Mouse (Mus musculus): ENCODE measurements around the gene Tbc1d7. TPM values are rescaled to one million over a fixed set of nuclear protein-coding genes. Genes with fewer than 3 reads are reported as not detected.

Tbc1d7 gene
- polyA plus RNA-seq, 1 experiment from 2014 or later, result 50.1 TPM

DNA sequence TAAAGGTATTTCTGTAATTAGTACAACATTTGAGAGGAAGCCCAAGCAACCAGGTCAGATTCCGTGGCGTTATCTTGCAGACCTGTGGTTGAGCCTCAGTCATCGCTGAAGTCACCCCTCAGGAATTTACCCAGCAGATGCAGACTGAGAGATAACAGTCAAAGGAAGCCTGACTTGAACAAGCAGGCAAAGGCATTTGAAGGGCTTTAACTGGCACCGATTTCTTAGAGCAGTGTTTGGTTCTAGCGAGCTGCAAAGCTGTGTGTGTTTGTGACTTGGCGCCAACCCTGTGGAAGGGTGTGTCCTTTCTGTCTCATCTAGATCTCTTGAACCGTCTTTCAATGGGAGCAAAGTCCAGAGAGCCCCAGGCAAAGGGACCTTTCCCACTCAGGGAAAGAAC is 22.0 kb upstream of the Tbc1d7 start:
- Histone ChIP-seq H3K36me3 (no peaks in the 10 kb centered on the region), H3K27me3 (no peaks in the 10 kb centered on the region), H3K4me3 (no peak overlapping the region), H3K27ac (peak overlapping the region; percentile 77), H3K9ac (no peak overlapping the region), H3K4me1 (replicated peaks) (peaks cover 58% of the 10 kb centered on the region), H3K9me3 (replicated peaks) (no peaks in the 10 kb centered on the region), H3K4me2 (0 out of 2 replicates have a peak overlapping the region, but pooled peaks have one; percentile 6)
- no peak for ATAC-seq (replicated peaks; ENCODE audit: insufficient number of reproducible peaks, insufficient read depth, low FRiP score, low read depth)
- WGBS, result 4% methylated on average over 7 of the region's 7 CpGs

DNA sequence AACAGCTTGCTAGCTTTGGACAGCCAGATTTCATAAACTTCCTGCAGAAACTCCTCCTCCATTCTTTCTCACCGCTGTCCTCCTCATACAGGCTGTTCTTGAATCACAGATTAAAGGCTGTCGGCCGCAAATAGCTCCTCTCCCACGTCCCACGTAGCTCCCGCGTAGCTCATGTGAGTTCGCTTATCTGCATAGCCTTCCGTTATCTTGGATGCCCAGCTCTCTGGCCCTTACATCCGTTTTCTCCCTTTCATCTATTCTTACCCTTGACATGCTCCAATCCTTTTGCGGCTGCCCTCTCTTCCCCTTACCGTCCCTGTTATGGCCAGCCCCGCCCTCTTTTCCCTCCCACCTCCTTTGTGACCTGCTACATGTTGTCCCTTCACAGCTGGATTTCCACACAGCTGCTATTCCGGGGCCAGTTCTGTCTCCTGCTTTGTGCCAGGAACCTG is 20.5 kb upstream of the Tbc1d7 start:
- H3K4me2 ChIP-seq, result peak overlapping the region; percentile 54
- H3K4me3 ChIP-seq, result peak overlapping the region; percentile 24
- peak; percentile 68 for ATAC-seq (replicated peaks; ENCODE audit: insufficient number of reproducible peaks, insufficient read depth, low FRiP score, low read depth)
- H3K27ac ChIP-seq, result peak overlapping the region; percentile 77
- no peak overlapping the region for H3K9ac ChIP-seq
- H3K27me3 ChIP-seq, result no peaks in the 10 kb centered on the region
- under 1% methylated on average over 14 of the region's 14 CpGs for WGBS
- no peaks in the 10 kb centered on the region for H3K36me3 ChIP-seq
- H3K9me3 ChIP-seq (replicated peaks), result no peaks in the 10 kb centered on the region
- H3K4me1 ChIP-seq (replicated peaks), result peaks cover 53% of the 10 kb centered on the region

DNA sequence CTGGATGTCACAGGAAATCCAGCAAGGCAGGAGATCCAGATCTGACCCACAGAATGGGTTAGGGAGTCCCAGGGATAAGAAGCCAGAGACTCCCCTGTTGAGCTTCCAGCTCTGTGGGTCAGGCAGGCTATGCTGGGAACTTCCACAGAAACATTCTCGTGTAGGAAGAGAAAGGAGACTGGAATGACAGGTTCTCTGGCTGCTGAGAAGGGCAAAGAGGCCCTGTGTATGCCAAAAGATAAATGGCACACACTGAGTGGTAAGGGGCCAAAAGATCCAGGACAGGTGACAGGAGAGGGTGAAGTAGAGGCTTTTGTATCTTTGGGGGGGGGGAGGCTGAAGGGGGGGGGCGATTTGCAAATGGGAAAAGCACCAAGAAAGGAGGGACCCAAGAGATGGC is 20.0 kb upstream of the Tbc1d7 start:
- Histone ChIP-seq H3K4me3 (peak overlapping the region; percentile 24), H3K4me1 (replicated peaks) (peaks cover 48% of the 10 kb centered on the region), H3K27me3 (no peaks in the 10 kb centered on the region), H3K9me3 (replicated peaks) (no peaks in the 10 kb centered on the region), H3K27ac (peak overlapping the region; percentile 77), H3K4me2 (peak overlapping the region; percentile 54), H3K9ac (peak overlapping the region; percentile 29; the same call in 1 of the 2 replicates), H3K36me3 (no peaks in the 10 kb centered on the region)
- WGBS, result 8% methylated on average over 1 of the region's 2 CpGs
- ATAC-seq (replicated peaks; ENCODE audit: insufficient number of reproducible peaks, insufficient read depth, low FRiP score, low read depth), result no peak

DNA sequence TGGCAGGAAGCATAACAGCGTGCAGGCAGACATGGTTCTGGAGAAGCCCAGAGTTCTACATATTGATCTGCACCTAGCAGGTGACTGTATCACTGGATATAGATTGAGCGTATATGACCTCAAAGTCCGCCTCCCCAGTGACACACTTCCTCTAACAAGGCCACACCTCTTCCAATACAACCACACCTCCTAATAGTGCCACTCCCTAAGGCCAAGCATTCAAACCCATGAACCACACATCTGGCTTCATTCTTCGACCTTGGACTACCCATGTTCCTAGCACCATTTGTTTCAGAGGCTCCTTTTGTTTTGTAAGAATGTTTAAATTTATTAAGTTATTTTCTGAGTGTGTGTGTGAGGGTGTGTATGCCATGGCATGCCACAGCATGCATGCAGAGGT is 16.4 kb upstream of the Tbc1d7 start:
- Histone ChIP-seq H3K27me3 (no peaks in the 10 kb centered on the region), H3K4me3 (no peak overlapping the region), H3K9ac (no peak overlapping the region), H3K27ac (no peak overlapping the region), H3K36me3 (no peaks in the 10 kb centered on the region), H3K4me2 (no peak overlapping the region), H3K4me1 (replicated peaks) (peaks cover 23% of the 10 kb centered on the region), H3K9me3 (replicated peaks) (no peaks in the 10 kb centered on the region)
- WGBS, result 95% methylated on average over 4 of the region's 4 CpGs
- no peak for ATAC-seq (replicated peaks; ENCODE audit: insufficient number of reproducible peaks, insufficient read depth, low FRiP score, low read depth)

DNA sequence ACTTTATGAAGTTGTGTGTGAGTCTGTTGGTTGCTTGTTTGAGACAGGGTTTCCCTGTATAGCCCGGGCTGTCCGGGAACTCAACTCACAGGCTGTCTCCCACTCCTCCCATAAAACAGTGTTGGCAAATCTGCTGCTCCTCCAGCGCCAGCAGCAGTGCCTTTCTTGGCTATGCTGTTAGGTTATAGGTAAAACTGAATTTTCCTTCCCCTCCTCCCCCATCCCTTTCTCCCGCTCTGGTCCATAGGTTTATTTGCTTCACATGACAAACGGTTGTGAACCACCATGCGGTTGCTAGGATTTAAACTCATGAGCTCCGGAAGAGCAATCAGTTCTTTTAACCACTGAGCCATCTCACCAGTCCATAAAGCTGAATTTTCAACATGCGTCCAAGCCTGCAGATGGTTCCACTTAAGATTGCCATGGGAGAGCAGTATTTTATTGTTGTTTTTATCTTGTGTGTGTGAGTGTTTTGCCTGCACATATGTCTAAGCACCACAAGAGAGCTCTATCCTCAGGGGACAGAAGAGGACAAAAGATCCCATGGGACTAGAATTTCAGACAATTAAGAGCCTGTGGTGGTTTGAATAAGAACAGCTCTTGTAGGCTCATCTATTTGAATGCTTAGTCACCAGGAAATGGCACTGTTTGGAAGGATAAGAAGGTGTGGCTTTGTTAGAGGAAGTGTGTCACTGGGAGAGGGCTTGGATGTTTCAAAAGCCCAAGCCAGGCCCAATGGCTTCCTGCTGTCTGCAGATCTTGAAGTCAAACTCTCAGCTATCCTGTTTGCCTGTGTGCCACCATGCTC is 12.2 kb upstream of the Tbc1d7 start:
- peaks cover 11% of the 10 kb centered on the region for H3K4me1 ChIP-seq (replicated peaks)

DNA sequence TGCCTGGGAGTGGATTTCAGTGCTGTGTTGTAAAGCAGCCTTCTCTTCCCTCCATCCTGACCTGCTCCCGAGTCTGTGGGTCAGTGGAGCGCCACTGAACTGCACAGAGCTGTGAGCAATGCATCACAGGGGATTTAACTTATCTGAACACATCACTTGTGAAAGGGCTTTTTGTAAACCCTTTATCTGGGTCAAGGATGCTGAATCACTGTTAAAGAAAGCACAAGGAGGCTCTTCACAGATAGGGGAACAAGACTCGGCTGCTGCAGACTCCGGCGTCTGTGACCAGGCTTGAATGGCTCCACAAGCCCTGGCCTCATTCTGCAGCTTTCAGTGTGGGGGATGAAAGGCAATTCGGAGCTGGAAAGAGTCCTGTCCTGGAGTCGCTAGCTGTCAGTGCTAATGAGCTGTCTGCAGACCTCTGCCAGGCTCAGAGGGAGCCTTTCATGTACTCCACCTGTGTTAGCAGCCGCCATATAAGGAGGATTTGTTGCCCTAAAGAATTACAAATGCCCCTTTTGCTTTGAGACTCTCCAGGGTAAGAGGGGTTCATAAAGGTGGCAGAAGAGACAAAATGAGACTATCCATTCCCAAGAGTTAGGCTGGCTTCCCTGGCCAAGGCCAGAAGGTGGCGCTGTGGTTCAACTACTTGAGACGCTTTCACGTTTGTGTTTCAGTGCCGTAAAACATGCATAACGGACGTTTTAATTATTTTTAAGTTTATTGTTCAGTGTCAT is 11.3 kb upstream of the Tbc1d7 start:
- 0 out of 2 replicates have a peak, but pooled peaks have one; percentile 32 for ATAC-seq (replicated peaks; ENCODE audit: insufficient number of reproducible peaks, insufficient read depth, low FRiP score, low read depth)
- H3K9ac ChIP-seq, result no peak overlapping the region
- peak overlapping the region; percentile 56 for H3K4me2 ChIP-seq
- H3K27ac ChIP-seq, result no peak overlapping the region
- H3K27me3 ChIP-seq, result peaks cover 12% of the 10 kb centered on the region; the same call in 1 of the 2 replicates
- WGBS, result 8% methylated on average over 14 of the region's 14 CpGs
- H3K4me3 ChIP-seq, result peak overlapping the region; percentile 40
- no peaks in the 10 kb centered on the region for H3K36me3 ChIP-seq
- H3K9me3 ChIP-seq (replicated peaks), result no peaks in the 10 kb centered on the region
- peaks cover 11% of the 10 kb centered on the region for H3K4me1 ChIP-seq (replicated peaks)

More for the DNA sequence above, 12.2 kb upstream of the Tbc1d7 start:
- H3K36me3 ChIP-seq, result no peaks in the 10 kb centered on the region
- no peak overlapping the region for H3K27ac ChIP-seq
- ATAC-seq (replicated peaks; ENCODE audit: insufficient number of reproducible peaks, insufficient read depth, low FRiP score, low read depth), result 0 out of 2 replicates have a peak, but pooled peaks have one; percentile 45
- H3K4me3 ChIP-seq, result peak overlapping the region; percentile 40
- H3K27me3 ChIP-seq, result peaks cover 12% of the 10 kb centered on the region; the same call in 1 of the 2 replicates
- WGBS, result 49% methylated on average over 8 of the region's 8 CpGs
- H3K9me3 ChIP-seq (replicated peaks), result no peaks in the 10 kb centered on the region
- H3K9ac ChIP-seq, result no peak overlapping the region
- peak overlapping the region; percentile 56 for H3K4me2 ChIP-seq

DNA sequence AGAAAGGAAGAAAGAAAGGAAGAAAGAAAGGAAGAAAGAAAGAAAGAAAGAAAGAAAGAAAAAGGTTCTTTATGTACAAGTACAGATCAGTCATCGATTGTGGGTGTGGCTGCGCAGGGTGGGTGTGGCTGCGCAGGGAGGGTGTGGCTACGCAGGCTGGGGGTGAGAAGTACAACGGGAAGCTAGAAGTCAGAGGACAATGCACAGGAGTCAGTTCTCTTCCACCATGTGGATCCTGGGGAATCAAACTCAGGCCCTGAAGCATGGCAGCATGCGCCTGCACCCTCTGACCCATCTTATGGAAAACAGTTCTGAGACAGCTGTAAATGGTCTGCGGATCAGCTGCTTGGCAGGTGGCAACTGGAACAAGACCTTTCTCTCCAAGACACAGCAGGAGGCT is 9.8 kb upstream of the Tbc1d7 start:
- WGBS, result 64% methylated on average over 7 of the region's 7 CpGs
- ATAC-seq (replicated peaks; ENCODE audit: insufficient number of reproducible peaks, insufficient read depth, low FRiP score, low read depth), result no peak
- Histone ChIP-seq H3K4me2 (no peak overlapping the region), H3K4me1 (replicated peaks) (peaks cover 11% of the 10 kb centered on the region), H3K4me3 (no peak overlapping the region), H3K9me3 (replicated peaks) (no peaks in the 10 kb centered on the region), H3K27me3 (peaks cover 12% of the 10 kb centered on the region; the same call in 1 of the 2 replicates), H3K9ac (no peak overlapping the region), H3K36me3 (no peaks in the 10 kb centered on the region), H3K27ac (no peak overlapping the region)

DNA sequence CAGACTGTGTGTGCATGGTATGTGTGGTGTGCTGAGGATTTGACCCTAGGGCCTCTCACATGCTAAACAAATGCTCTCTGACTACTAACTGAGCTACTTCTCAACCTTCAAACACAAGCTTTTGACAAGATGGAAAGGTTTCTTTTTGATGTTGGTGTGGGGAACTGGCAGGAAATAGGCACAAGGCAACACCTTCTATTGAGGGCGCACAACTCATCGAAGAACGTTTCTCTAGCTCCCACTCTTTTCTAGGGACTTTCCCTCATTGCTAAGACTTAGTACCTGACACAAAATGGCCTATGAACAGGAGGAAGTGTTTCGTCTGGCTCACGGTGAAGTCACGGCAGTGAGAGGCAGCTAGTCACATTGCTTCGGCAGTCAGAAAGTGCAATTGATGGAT is 6.0 kb upstream of the Tbc1d7 start:
- H3K4me3 ChIP-seq, result no peak overlapping the region
- H3K27ac ChIP-seq, result no peak overlapping the region
- no peak overlapping the region for H3K9ac ChIP-seq
- no peak for ATAC-seq (replicated peaks; ENCODE audit: insufficient number of reproducible peaks, insufficient read depth, low FRiP score, low read depth)
- no peak overlapping the region for H3K4me2 ChIP-seq
- H3K4me1 ChIP-seq (replicated peaks), result peaks cover 8% of the 10 kb centered on the region
- 81% methylated on average over 7 of the region's 7 CpGs for WGBS
- H3K9me3 ChIP-seq (replicated peaks), result no peaks in the 10 kb centered on the region
- H3K36me3 ChIP-seq, result no peaks in the 10 kb centered on the region
- peaks cover 12% of the 10 kb centered on the region; the same call in 1 of the 2 replicates for H3K27me3 ChIP-seq

DNA sequence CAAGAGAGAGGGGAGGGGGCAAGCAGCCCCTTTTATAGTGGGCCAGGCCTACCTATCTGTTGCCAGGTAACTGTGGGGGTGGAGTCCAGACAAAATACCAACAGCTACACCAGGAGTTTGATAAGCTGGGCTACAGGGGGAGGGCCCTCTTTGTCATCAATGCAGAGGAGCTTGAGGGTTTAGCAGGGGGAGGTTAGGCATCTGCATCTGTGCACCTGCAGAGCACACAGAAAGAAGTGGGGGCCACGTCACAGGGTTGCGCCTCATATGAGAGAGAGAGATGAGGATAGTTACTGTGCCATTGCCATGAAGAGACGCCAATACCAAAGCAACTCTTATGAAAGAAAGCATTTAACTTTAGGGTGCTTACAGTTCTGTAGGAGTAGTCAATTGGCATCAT is 5.4 kb upstream of the Tbc1d7 start:
- Histone ChIP-seq H3K27me3 (0 out of 2 replicates have a peak, but pooled peaks cover 6% of the 10 kb centered on the region), H3K9ac (no peak overlapping the region), H3K4me1 (replicated peaks) (peaks cover 12% of the 10 kb centered on the region), H3K9me3 (replicated peaks) (no peaks in the 10 kb centered on the region), H3K27ac (no peak overlapping the region), H3K36me3 (no peaks in the 10 kb centered on the region), H3K4me3 (no peak overlapping the region), H3K4me2 (no peak overlapping the region)
- ATAC-seq (replicated peaks; ENCODE audit: insufficient number of reproducible peaks, insufficient read depth, low FRiP score, low read depth), result no peak
- 96% methylated on average over 3 of the region's 3 CpGs for WGBS

DNA sequence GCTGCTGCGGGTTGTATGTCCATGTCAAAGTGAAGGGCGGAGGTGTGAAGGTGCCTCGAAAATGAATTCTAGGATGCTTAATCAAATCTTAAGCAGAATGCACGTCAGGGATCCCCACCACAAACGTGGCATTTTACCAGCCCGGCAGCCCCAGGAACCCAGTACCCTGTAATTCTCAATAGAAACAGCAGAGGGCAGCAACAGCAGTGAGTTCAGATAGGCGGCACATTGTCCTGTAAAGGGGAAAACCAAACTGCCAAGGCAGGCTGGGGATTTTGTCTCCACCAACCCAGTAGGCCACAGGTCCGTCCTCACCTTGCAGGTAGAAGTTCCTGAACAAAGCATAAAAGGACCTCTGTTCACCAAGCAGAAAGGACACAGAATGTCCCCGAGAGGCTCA is 2.0 kb upstream of the Tbc1d7 start:
- peaks cover 13% of the 10 kb centered on the region for H3K4me1 ChIP-seq (replicated peaks)
- peak overlapping the region; percentile 21; the same call in 1 of the 2 replicates for H3K4me2 ChIP-seq
- no peaks in the 10 kb centered on the region for H3K27me3 ChIP-seq
- WGBS, result 14% methylated on average over 9 of the region's 9 CpGs
- H3K36me3 ChIP-seq, result peaks cover 8% of the 10 kb centered on the region; the same call in 1 of the 2 replicates
- no peaks in the 10 kb centered on the region for H3K9me3 ChIP-seq (replicated peaks)
- no peak overlapping the region for H3K9ac ChIP-seq
- no peak overlapping the region for H3K27ac ChIP-seq
- ATAC-seq (replicated peaks; ENCODE audit: insufficient number of reproducible peaks, insufficient read depth, low FRiP score, low read depth), result no peak
- H3K4me3 ChIP-seq, result no peak overlapping the region

DNA sequence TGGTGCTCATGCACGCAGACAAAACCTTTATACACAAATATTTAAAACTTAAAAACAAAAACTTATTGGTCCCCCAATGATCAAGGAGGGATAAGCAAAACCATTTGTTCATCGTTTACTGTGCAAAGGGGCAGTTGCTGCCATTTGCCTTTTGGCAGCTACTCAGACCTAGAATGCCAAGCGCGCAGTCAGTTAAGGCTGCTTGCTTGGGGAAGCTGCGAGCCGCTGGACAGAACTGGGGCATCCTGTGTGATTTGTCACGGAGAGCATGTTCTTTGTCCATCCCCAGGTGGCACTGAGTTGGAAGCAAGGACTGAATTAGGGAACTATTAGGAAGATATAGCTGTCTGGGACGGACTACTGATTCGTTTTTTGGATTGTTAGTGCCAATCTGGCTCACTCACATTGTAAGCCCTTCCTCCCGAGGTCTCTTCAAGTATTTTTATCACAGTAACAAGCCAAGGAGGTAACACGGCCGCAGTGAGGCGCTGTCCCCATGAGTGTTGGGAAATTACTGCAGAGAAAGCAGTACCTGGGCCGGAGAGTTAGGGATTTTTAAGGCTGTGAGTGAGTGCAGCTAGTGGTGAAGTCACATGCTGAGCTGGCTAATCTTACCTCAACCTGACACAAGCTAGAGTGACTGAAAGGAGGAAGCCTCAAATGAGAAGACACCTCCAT is 874 bp upstream of the Tbc1d7 start:
- WGBS, result 29% methylated on average over 14 of the region's 14 CpGs
- H3K4me2 ChIP-seq, result peak overlapping the region; percentile 78
- no peaks in the 10 kb centered on the region for H3K27me3 ChIP-seq
- H3K9me3 ChIP-seq (replicated peaks), result no peaks in the 10 kb centered on the region
- peaks cover 12% of the 10 kb centered on the region; the same call in 1 of the 2 replicates for H3K36me3 ChIP-seq
- peak overlapping the region; percentile 80 for H3K9ac ChIP-seq
- peak overlapping the region; percentile 88; the same call in 1 of the 2 replicates for H3K27ac ChIP-seq
- H3K4me3 ChIP-seq, result peak overlapping the region; percentile 77
- ATAC-seq (replicated peaks; ENCODE audit: insufficient number of reproducible peaks, insufficient read depth, low FRiP score, low read depth), result no peak
- peaks cover 13% of the 10 kb centered on the region for H3K4me1 ChIP-seq (replicated peaks)

Data from heart, embryonic 15.5 days (tissue).